Mouse (Mus musculus) layer of hippocampus, adult 11-12 months (tissue): ENCODE results near the gene Whamm.
A peak's percentile ranks its signal among the peaks of the same experiment; 100 is the strongest.

Source experiments
- DNase-seq: peaks from one replicate; pipeline ENCODE4 v3.0.0; 2022; ENCODE audit warnings: low spot score

Whamm gene

DNA sequence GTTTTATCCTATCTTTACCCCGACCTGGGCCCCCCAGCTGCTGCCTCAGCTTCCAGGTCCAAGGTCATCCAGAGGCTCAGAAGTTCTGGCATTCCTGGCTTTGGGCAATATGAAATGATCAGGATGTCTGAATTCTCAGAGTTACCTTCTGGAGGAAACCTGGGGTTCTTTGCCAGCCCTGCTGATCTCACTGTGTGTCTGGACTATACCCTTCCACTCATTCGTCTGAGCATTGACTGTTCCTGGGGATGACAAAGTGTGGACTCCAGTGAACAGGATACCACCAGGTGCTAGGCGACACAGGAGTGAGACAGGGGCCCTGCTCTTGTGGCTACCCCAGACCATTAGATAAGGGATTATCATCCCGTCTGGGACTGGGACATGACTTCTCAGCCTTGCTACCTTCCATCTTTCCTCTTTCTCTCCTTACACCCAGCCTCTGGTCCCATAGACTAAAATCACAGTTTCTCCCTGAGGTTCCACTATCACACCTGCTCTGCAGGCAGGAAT is 7.5 kb upstream of the Whamm start:
- no peak for DNase-seq

DNA sequence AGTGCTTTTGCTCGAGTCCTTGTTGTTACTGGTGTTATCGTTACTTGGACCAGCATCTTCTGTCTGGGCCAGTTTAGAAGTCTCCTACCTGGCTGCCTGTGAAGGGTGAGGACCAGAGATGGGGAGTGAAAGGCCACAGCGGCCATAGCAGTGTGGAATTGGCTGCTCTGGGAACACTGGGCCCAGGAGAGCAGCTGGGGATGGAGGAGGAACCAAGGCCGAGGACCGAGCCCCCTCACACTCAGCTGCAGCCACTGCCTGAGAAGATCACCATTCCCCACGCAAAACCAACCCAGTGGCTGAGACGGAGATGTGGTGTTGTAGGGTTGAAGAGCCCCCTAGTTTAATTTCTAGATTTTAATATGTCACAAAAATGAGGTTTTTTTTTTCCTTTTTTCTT is 6.3 kb upstream of the Whamm start:
- no peak for DNase-seq

- peak; percentile 46 for DNase-seq
Observed at GRCm38 (mm10) chr7:81565381-81566055, 5.5 kb upstream of the Whamm start.

DNA sequence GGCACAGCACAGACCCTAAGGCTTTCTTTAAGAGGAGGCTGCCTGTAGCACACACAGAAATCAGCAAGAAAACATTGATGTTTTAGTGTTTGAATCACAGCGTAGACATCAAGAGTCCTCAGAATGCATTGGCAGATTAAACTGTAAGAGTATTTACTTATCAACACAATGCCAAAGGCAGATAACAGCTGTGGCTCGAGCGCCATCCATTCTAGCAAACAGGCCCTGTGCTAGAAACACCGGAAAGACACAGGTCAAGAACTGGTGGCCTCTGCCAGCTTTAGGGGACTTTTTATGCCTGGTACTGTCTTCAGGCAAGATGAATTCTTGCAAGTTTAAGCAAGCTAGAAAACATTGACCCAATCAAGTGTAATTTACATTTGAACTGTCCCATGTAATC is 4.7 kb upstream of the Whamm start:
- DNase-seq = no peak

DNA sequence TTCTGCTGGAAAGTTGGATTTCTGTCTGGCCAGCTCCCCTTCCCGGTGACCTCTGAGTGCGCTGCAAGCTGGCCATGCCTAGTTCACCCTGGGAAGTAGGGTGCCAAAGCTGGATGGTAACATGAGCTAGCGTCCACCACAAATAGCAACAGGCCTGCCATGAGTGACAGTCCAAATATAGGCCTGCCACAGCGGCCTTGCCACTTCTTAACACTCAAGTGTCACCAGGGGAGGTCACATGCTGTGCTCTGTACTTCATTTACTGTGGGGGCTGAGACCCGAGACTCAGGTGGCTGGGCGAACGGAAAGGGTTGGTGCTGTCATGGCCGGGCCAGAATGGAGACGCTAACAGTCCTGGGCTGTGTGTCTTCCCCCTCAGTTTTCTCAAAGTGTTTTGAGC is 4.2 kb upstream of the Whamm start, which contains the start of gene Fsd2:
Fsd2 (minus strand) TSS at position 53 of the 400 bp plus-strand sequence.
- no peak for DNase-seq

DNA sequence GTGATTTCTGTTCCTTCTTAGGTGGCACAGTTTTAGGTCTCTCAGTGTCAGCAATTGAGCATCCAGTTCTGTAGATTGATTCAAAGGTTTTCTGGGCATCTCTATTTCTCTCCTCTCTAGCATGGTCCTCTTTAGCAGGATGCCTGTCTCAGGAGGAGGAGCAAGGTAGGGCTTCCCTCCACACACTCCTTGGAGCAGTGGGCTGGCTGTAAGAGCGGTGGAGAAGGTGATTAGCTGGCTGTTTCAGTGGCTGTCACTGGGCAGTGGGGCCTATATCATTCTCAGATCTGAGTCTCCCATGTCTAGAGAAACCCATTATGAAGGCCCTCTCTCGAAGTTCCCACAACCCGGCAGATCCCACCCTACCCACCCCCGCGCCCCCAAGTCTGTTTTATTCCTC is 3.7 kb upstream of the Whamm start:
- no peak for DNase-seq

- DNase-seq = no peak
Observed at GRCm38 (mm10) chr7:81569851-81570250, 1.2 kb upstream of the Whamm start.

- DNase-seq = no peak
Observed at GRCm38 (mm10) chr7:81570271-81570670, 795 bp upstream of the Whamm start.

DNA sequence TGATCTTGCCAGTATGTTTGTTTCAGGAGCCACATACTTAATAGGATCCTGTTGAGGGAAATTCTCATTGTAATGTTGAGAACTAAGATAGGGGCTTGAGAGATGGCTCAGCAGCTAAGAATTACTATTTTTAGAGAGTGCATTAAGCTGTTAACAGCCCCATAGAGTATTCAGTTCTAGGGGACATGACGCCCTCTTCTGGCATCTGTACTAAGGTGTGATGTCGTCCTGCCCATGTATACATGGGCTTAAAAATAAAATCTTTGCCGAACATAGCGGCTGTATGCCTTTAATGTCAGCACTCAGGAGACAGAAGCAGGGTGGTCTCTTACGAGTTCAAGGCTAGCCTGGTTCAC is 336 bp upstream of the Whamm start:
- DNase-seq = no peak

- DNase-seq = no peak
Observed at GRCm38 (mm10) chr7:81571941-81572441, 925 bp downstream of the Whamm start.

DNA sequence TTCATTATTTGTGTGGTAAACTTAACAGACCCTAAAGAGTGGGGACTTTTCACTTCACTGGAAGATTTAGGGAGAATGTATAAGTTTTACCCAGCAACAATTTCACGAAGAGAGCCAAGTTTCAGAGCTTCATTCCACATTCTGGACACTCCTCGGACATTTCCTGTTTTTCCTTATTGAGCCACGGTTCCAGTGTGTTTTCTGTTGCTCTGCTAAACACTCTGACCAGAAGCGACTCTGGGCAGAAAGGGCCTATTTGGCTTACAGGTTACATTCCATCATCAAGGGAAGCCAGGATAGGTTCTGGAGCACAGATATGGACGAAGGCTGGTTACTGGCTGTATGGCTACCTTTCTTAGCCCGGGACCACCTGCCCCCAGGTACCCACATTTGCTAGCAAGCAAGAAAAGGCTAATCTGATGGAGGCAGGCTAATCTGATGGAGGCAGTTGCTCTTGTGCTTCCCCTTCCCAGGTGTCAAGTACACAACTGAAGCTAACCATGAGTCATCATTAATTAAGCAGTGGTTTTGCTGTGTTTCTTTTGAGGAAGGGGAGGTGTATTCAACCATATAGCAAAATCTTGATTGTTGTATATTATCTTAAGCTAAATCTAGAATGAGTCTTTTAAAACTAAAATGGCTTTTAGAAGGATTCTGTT is 1.7 kb downstream of the Whamm start:
- DNase-seq = no peak

DNA sequence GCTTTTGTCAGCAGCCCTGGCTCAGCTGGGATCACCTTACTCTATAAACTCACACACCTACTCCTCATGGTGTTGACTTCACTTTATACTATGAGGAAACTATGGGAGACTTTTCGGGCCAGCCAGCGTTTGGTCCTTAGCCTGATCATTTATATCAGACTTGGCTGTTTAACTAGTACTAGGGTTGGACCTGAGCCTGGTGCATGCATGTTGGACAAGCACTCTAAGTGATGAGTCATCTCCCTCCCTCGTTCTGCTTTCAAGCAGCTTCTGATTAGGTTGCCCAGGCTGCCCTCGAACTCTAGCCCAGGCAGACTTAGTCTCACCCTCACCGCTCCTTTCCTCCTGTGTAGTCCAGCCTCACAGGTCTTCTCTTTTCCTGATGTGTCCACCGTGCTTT is 2.3 kb downstream of the Whamm start:
- no peak for DNase-seq

GRCm38 (mm10) chr7:81573821-81574220 is 2.8 kb downstream of the Whamm start:
- no peak for DNase-seq

- DNase-seq = no peak
Observed at GRCm38 (mm10) chr7:81575606-81576005, 4.5 kb downstream of the Whamm start.

DNA sequence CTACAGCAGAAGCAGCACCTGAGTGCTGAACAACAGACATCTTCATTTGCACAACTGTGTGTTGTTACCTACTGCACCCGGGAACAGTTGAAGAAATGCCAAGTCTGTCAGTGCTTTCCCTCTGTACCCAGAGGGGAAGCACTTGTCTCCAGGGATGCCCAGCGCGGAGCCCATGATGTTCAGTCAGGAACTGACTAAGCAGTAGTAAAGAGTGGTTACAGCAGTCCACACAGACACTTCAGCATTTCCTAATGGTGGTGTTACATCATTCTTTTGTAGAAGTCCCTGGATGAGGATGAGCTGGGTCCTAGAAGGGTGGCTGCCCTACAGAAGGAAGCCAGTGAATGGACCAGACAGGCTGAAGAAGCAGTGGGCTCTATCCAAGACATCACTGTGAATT is 6.8 kb downstream of the Whamm start:
- DNase-seq = no peak

GRCm38 (mm10) chr7:81578413-81578812 is 7.3 kb downstream of the Whamm start:
- no peak for DNase-seq

- DNase-seq = no peak
Observed at GRCm38 (mm10) chr7:81579312-81579711, 8.2 kb downstream of the Whamm start.

- no peak for DNase-seq
Observed at GRCm38 (mm10) chr7:81583512-81583911, 12.4 kb downstream of the Whamm start.

DNA sequence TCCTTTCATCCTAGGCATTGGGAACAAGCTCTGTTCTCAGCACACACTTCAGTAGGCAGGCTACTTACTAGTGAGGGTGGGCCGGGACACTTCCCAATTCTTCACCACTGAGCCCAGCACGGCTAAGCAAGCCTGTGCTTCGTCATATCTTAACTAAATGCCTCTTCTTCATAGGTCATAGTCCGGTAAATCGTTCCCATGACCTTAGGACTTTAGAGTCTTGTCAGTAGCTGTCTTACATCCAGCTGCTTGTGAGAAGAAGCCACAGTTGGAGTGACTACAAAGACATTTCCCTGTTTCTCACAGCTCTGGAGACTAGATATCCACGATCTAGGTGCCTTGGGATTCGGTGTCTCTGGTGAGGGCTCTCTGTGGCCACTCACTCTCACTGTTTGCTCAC is 14.3 kb downstream of the Whamm start:
- no peak for DNase-seq

DNA sequence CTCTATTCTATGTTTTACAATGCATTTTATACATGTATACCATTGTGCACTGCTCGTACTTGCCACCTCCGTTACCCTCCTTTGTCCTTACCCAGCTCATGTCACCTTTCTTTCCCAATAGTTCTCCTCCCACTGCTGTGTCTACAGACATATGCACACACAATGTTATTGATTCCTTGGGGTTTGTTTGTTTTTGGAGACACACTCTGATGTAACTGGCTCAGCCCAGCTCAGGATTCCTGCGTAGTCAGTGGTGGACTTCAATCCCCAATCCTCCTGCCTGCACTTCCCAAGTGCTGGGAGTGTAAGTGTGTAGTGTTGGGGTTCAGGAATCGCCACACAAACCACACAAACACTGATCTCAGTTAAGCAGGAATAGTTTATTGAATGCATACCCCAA is 16.2 kb downstream of the Whamm start:
- DNase-seq = no peak

DNA sequence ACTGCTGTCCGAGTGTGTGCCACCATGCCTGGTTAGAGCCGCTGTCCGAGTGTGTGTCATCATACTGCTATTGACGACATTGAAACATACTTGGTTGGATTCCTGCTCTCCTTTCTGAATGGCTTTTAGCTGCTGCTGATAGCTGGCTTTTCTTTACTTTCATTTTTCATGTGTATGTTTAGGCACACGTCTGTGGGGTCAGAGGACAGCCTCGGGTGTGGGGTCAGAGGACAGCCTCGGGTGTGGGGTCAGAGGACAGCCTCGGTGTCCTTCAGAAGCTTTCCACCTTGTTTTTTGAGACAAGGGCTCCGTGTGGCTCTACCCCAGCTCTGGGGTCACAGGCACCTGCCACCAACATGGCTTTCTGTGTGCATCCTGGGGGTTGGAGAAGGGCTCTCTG is 21.6 kb downstream of the Whamm start:
- DNase-seq = no peak

- no peak for DNase-seq
Observed at GRCm38 (mm10) chr7:81593387-81593786, 22.3 kb downstream of the Whamm start.

GRCm38 (mm10) chr7:81595056-81595455 is 24.0 kb downstream of the Whamm start:
- no peak for DNase-seq

DNA sequence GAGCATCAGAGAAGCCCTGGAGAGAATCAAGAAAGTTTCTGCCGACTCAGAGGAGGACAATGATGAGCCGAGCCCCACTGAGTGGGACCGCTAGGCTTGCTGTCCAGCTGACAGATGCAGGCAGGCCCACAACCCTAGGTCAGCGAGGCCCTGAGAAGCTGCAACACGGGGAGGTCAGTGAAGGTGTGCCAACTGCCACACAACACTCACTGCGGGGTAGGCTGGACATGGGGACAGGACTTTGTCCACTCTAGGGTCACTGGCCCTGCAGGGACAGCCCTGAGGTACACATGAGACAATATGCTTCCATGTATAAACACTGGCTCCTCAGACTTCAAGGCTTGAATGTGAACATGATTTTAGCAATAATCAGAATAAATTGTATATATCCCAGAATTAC is 25.0 kb downstream of the Whamm start:
- DNase-seq = no peak
